Mouse (Mus musculus) kidney, adult 2 months (tissue): ENCODE results near the gene Gm6993. TPM values are rescaled to one million over a fixed set of nuclear protein-coding genes. Genes with fewer than 3 reads are reported as not detected.
A peak's percentile ranks its signal among the peaks of the same experiment; 100 is the strongest.

Experiments
- DNase-seq: peaks from one replicate; pipeline ENCODE4 v3.0.0; 2021
- H3K27ac ChIP-seq: fragments of 200-500 bp; 2 replicates; pipeline ENCODE4 v1.5.1; 2012; ENCODE audit warnings: low read depth, low read length, control low read depth, inconsistent platforms; ENCODE audit not compliant: insufficient read depth
- H3K27me3 ChIP-seq: fragments of 200-500 bp; replicated peaks from 2 replicates; pipeline ENCODE4 v1.6.1; 2012; ENCODE audit warnings: mild to moderate bottlenecking, moderate library complexity, low read length, inconsistent platforms; ENCODE audit not compliant: control insufficient read depth, insufficient read depth
- H3K36me3 ChIP-seq: fragments of 200-500 bp; 2 replicates; pipeline ENCODE4 v1.6.1; 2012; ENCODE audit warnings: mild to moderate bottlenecking, moderate library complexity, low read length, inconsistent platforms; ENCODE audit not compliant: control insufficient read depth, insufficient read depth
- H3K4me1 ChIP-seq: fragments of 200-500 bp; 2 replicates; pipeline ENCODE4 v1.6.1; 2011; ENCODE audit warnings: low read length; ENCODE audit not compliant: control insufficient read depth, insufficient read depth
- H3K4me3 ChIP-seq: fragments of 200-500 bp; 2 replicates; pipeline ENCODE4 v1.5.1; 2011; ENCODE audit warnings: mild to moderate bottlenecking, low read depth, low read length, control low read depth; ENCODE audit not compliant: insufficient read depth
- CTCF ChIP-seq: fragments of 200-500 bp; conservative IDR thresholded peaks from 2 replicates; pipeline ENCODE4 v1.5.1; 2011; ENCODE audit warnings: low read depth, mild to moderate bottlenecking, control low read depth, low read length, moderate library complexity, mixed read lengths; ENCODE audit not compliant: insufficient read depth, insufficient read length
- POLR2A ChIP-seq: fragments of 200-500 bp; IDR thresholded peaks from one replicate; pipeline ENCODE4 v1.6.1; 2011; ENCODE audit warnings: low read depth, low read length, control low read depth
- WGBS: fragments of 180-500 bp; shearing (Covaris S2); methylation state at CpG from one replicate; pipeline ENCODE4 v1.1.7; 2018; 5-methylcytosine and 5-hydroxymethylcytosine counted together
- polyA plus RNA-seq: library from polyadenylated mRNA; depleted of rRNA; stranded (reverse); fragments of >200 nt; gene quantifications from 2 replicates; pipeline ENCODE4 v1.2.3, GENCODE M21; 2012; rRNA removed

Gene Gm6993
- polyA plus RNA-seq, 1 experiment = not detected

DNA sequence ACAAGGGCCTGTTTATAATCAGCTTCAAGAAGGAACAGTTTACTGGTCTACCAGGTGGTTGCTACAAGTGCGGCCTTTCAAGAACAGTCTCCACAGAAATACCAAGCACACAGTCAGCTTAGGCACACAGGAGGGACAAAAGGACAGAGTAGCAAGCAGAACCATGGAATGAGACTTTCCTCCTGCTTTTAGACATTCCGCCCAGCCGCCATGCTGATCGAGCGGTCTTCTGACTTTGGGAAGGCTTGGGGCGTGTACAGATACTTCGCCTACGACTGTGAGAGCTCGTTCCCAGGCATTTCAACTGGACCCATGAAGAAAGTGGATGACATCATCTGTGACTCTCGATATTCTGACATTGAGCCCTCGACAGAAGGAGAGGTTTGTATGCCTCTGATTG is 37.7 kb downstream of the Gm6993 start:
- TF ChIP-seq POLR2A (no peak), CTCF (no peak)

DNA sequence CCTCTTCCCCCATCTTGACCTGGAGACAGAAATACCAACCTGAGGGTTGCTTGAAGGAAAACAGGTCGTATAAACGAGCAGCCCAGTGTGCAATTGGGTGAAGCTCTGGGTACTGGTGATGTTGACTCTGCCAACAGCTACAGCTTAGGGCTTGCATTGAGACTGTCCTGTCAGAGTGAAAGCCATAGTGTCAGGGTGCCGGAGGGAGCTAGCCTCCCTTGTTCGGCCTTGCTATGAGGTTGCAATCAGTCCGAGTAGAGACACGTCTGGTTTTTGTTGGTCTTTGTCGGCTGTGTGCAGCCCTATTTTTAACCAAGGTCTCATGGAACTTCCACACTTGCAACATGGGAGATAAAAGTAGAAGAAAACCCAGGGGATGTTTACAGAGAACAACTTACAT is 39.7 kb downstream of the Gm6993 start:
- Histone ChIP-seq H3K27me3 (no peaks in the 10 kb centered on the region), H3K36me3 (peaks cover 6% of the 10 kb centered on the region), H3K4me3 (no peak overlapping the region), H3K27ac (no peak overlapping the region), H3K4me1 (peaks cover 34% of the 10 kb centered on the region)
- no peak for DNase-seq
- TF ChIP-seq POLR2A = no peak
- TF ChIP-seq CTCF = no peak
- 51% methylated on average over 7 of the region's 7 CpGs for WGBS

More for the DNA sequence above, 37.7 kb downstream of the Gm6993 start:
- Histone ChIP-seq H3K4me3 (no peak overlapping the region), H3K27ac (no peak overlapping the region), H3K4me1 (peaks cover 30% of the 10 kb centered on the region), H3K27me3 (no peaks in the 10 kb centered on the region), H3K36me3 (peaks cover 5% of the 10 kb centered on the region; the same call in 1 of the 2 replicates)
- WGBS = 88% methylated on average over 11 of the region's 11 CpGs
- DNase-seq = no peak

DNA sequence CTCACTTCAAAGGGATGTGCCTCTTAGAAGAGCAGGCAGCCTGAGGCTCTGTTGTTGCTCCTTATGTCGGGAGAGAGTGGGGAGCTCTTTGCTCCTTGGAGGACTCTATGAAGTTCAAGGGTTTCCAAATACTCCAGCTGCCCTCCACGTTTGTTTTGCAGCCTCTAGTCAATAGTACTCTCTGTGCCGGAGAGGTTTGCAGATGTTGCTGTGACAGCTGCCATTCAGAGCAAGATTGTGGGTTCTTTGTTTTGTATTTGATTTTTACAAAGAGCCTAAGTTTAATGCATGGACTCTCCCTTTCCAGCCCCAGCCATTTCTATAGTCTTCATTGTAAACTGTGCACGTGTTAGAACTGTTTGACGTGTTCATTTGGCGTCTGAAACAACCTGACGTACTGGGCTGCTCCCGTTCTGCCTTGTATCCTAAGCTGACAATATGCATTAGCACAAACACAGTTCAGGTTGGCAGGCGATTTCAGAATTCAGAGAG is 40.6 kb downstream of the Gm6993 start:
- 70% methylated on average over 9 of the region's 9 CpGs for WGBS
- Histone ChIP-seq H3K4me3 (no peak overlapping the region), H3K27me3 (no peaks in the 10 kb centered on the region), H3K36me3 (peaks cover 9% of the 10 kb centered on the region), H3K4me1 (peaks cover 27% of the 10 kb centered on the region), H3K27ac (no peak overlapping the region)
- TF ChIP-seq POLR2A (no peak), CTCF (no peak)
- no peak for DNase-seq

DNA sequence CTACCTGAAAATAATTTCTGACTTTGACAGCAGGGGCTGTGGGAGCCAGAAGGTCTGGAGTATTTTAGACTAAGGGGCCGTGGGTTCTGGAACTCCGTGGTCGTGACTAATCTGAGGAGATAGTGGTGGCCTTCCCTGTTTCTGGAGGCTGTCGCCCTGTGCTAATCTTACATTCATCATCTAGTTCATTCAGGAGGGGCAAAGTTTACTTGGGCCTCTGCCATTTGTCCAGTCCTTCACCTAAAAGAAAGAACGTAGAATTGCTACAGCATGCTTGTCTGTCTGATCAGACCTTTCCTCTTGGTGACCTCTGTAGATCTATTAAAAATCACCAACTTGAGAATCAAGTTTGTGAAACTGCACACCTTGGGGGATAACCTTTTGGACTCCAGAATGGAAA is 41.7 kb downstream of the Gm6993 start:
- TF ChIP-seq POLR2A (no peak), CTCF (no peak)
- peaks cover 9% of the 10 kb centered on the region for H3K36me3 ChIP-seq
- peak; percentile 82 for DNase-seq
- H3K4me3 ChIP-seq = no peak overlapping the region
- peak overlapping the region; percentile 31; the same call in 1 of the 2 replicates for H3K27ac ChIP-seq
- H3K4me1 ChIP-seq = peaks cover 24% of the 10 kb centered on the region
- WGBS = 48% methylated on average over 5 of the region's 5 CpGs
- no peaks in the 10 kb centered on the region for H3K27me3 ChIP-seq

DNA sequence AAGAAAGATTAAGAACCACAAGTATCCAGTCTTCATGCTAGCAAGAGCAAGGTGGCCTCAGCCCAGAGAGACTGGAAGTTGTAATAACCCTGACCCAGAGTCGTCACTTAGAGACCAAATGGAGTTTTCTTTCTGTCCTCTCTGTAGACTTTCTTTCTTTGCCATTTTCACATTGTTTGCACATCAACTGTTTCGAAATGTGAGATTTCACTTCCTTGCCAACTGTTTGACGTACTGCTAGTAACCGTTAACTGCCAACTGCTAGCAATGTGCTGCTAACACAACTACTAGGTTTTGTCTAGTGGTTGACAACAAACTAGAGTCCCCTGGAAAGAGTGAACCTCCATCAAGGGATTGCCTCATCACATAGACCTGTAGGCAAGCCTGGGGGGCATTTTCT is 42.6 kb downstream of the Gm6993 start:
- TF ChIP-seq CTCF (no peak), POLR2A (no peak)
- DNase-seq = no peak
- H3K36me3 ChIP-seq = peaks cover 9% of the 10 kb centered on the region
- H3K4me3 ChIP-seq = no peak overlapping the region
- WGBS = 43% methylated on average over 4 of the region's 4 CpGs
- H3K4me1 ChIP-seq = peaks cover 24% of the 10 kb centered on the region
- H3K27ac ChIP-seq = peak overlapping the region; percentile 9; the same call in 1 of the 2 replicates
- H3K27me3 ChIP-seq = no peaks in the 10 kb centered on the region

DNA sequence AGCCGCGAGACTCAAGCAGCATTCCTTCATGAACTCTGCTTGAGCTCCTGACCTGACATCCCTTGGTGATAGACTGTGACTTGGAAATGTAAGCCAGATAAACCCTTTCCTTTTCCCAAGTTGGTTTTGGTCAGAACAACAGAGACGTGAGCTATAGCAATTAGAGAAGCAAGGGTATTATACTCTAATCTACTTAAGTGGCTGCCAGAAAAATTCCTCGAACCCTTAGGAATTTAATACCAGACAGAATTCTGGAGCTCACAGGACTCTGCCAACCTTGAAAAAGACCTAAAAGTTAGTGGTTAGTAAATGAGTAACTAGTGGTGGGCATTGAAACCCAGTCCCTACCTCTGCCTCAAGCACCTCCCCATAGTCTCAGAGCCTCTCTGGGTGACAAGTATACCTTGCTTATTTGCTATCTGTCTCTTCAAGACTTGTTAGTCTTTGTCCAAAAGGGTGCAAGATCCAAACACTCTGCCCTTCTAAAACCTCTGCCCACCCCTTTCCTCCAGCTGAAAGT is 43.1 kb downstream of the Gm6993 start:
- Histone ChIP-seq H3K4me1 (peaks cover 24% of the 10 kb centered on the region), H3K27ac (peak overlapping the region; percentile 52; the same call in 1 of the 2 replicates), H3K36me3 (peaks cover 9% of the 10 kb centered on the region), H3K27me3 (no peaks in the 10 kb centered on the region), H3K4me3 (no peak overlapping the region)
- TF ChIP-seq POLR2A (no peak), CTCF (no peak)
- WGBS = 35% methylated on average over 4 of the region's 4 CpGs
- DNase-seq = peak; percentile 80

DNA sequence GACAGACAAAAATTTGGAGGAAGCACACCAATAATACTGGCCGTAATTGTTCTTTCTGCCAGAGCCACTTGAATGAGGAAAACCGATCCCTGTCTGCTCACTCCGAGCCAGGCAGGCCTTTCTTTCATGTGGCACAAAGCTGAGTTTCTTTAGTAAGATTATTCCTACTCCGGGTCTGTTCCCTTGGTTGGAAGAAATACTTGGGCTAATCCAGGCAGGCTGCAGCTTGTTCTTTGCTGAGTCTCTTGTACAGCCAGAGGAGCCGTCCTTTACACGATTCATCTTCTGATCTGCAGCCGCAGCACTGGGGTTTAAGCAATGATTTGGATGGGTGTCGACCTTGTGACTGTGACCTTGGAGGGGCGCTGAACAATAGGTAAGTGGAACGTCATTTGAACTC is 48.5 kb downstream of the Gm6993 start:
- H3K36me3 ChIP-seq = peaks cover 13% of the 10 kb centered on the region
- no peak overlapping the region for H3K27ac ChIP-seq
- WGBS = 90% methylated on average over 10 of the region's 10 CpGs
- H3K4me3 ChIP-seq = no peak overlapping the region
- DNase-seq = no peak
- TF ChIP-seq CTCF = no peak
- TF ChIP-seq POLR2A = no peak
- H3K27me3 ChIP-seq = no peaks in the 10 kb centered on the region
- peaks cover 14% of the 10 kb centered on the region for H3K4me1 ChIP-seq

Other genes starting within 250 kb of the Gm6993 start
- 2.7 and 3.4 TPM in 2 replicates for gene Fam110c, start 166.9 kb upstream of the Gm6993 start, polyA plus RNA-seq
- 41.0 and 46.5 TPM in 2 replicates for gene Lamb1, start 24.5 kb downstream of the Gm6993 start, polyA plus RNA-seq
- 50.6 and 72.5 TPM in 2 replicates for gene Dld, start 110.7 kb downstream of the Gm6993 start, polyA plus RNA-seq
- 0.05 and 0.15 TPM in 2 replicates for gene Slc26a3, start 150.1 kb downstream of the Gm6993 start, polyA plus RNA-seq